Mouse (Mus musculus) heart, postnatal 0 days (tissue): ENCODE results near the gene Rtl6. TPM values are rescaled to one million over a fixed set of nuclear protein-coding genes. Genes with fewer than 3 reads are reported as not detected.

Source experiments
- ATAC-seq: fragments of 200-750 bp; cut with Nextera tagmentation; 2 replicates; pipeline ENCODE4 v1.8.0; 2017; ENCODE audit warnings: low read depth, moderate number of reproducible peaks, moderate library complexity; ENCODE audit not compliant: insufficient read depth
- DNase-seq: peaks from one replicate; pipeline ENCODE4 v3.0.0-alpha.2; 2016; ENCODE audit warnings: low spot score
- H3K27ac ChIP-seq: fragments of 300-500 bp; sonication (generic); 2 replicates; pipeline ENCODE4 v1.5.1; 2014; ENCODE audit warnings: low read depth, mild to moderate bottlenecking
- H3K27me3 ChIP-seq: fragments of 300-500 bp; sonication (generic); 2 replicates; pipeline ENCODE4 v1.6.1; 2014; ENCODE audit warnings: low read length, mixed read lengths; ENCODE audit not compliant: control insufficient read depth, insufficient read depth
- H3K36me3 ChIP-seq: fragments of 300-500 bp; sonication (generic); replicated peaks from 2 replicates; pipeline ENCODE4 v1.6.1; 2014; ENCODE audit warnings: low read length, mixed read lengths; ENCODE audit not compliant: control insufficient read depth, insufficient read depth
- H3K4me1 ChIP-seq: fragments of 300-500 bp; sonication (generic); 2 replicates; pipeline ENCODE4 v1.6.1; 2014; ENCODE audit warnings: antibody characterized with exemption; ENCODE audit not compliant: control insufficient read depth, insufficient read depth
- H3K4me2 ChIP-seq: fragments of 300-500 bp; sonication (generic); 2 replicates; pipeline ENCODE4 v1.6.1; 2014; ENCODE audit warnings: low read depth, mild to moderate bottlenecking, low read length, moderate library complexity
- H3K4me3 ChIP-seq: fragments of 300-500 bp; sonication (generic); 2 replicates; pipeline ENCODE4 v1.5.1; 2014; ENCODE audit warnings: low read depth, low read length
- H3K9ac ChIP-seq: fragments of 300-500 bp; sonication (generic); replicated peaks from 2 replicates; pipeline ENCODE4 v1.6.1; 2014; ENCODE audit warnings: low read depth, low read length, mixed read lengths
- H3K9me3 ChIP-seq: fragments of 300-500 bp; sonication (generic); replicated peaks from 2 replicates; pipeline ENCODE4 v1.6.1; 2016; ENCODE audit warnings: low read length; ENCODE audit not compliant: control insufficient read depth
- CTCF ChIP-seq: IDR thresholded peaks from 2 replicates; pipeline ENCODE4 v1.5.1; 2016; ENCODE audit warnings: antibody characterized with exemption, control low read depth, low read depth
- EP300 ChIP-seq: IDR thresholded peaks from 2 replicates; pipeline ENCODE4 v1.6.1; 2016; ENCODE audit warnings: antibody characterized with exemption, low read depth
- WGBS: fragments of 180-500 bp; shearing (Covaris S2); extraction: QIAGEN DNeasy Blood & Tissue Kit; methylation state at CpG from one replicate; pipeline ENCODE4 v1.1.7; 2014; 5-methylcytosine and 5-hydroxymethylcytosine counted together
- polyA plus RNA-seq: library from polyadenylated mRNA; unstranded; fragments of >200 nt; fragmentation: Nextera tagmentation; extraction: Ambion mirVana; gene quantifications from 2 replicates; pipeline ENCODE4 v1.2.1, GENCODE M21; 2015
- total RNA-seq: library from RNA; depleted of rRNA; stranded (reverse); fragments of >200 nt; gene quantifications from 2 replicates; pipeline ENCODE4 v1.2.3, GENCODE M21; 2014; ENCODE audit warnings: low replicate concordance; rRNA removed

Rtl6 gene
- total RNA-seq (6.0 and 9.6 TPM in 2 replicates), polyA plus RNA-seq (5.2 and 5.5 TPM in 2 replicates)

DNA sequence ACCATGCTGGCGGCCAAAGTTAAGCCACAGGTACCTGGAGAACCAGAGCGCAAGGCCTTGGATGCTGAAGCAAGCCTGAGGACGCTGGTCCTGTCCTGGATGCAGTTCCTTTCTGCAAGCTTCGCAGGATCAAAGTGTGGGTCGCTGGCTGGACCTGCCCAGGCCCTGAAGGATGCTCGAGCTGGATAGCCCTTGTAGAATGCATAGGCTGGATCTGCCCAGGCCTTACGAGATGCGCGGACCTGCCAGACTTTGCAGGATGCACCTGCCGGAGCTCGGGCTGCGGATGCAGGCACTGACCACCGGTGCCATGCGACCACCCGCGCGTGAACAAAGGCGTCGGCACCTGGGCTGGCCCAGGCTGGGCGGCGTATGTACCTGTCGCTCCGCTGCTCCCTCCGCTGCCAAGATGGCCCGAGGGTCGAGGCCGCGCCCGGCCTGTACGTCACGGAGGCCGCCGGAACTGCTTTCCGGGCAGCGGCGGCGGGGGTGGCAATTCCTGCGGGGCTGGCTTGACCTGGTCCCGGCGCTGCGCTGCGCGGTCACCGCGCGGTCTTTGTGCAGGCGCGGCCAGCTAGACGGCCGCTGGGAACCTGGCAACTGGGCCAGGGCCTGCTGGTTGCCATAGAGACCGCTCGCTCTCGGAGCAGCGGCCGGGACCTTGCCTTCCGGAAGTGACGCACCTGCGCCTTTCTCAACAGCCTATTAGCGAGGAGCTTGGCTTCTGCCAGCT, at the start of gene Rtl6:
Rtl6 (minus strand) TSS at position 635 of the 733 bp plus-strand sequence.
- 10% methylated on average over 59 of the region's 59 CpGs for WGBS
- H3K27ac ChIP-seq, result peak within 1 kb of the TSS; percentile 30; the same call in 1 of the 2 replicates
- peak within 1 kb of the TSS; percentile 55 for H3K4me3 ChIP-seq
- peak within 1 kb of the TSS; percentile 42 for H3K9ac ChIP-seq
- H3K27me3 ChIP-seq, result no peaks in the 10 kb centered on the region
- no peaks in the 10 kb centered on the region for H3K36me3 ChIP-seq
- no peaks in the 10 kb centered on the region for H3K9me3 ChIP-seq
- H3K4me2 ChIP-seq, result peak within 1 kb of the TSS; percentile 76
- no peaks in the 10 kb centered on the region for H3K4me1 ChIP-seq
- DNase-seq (peak; percentile 81), ATAC-seq (peak; percentile 87)
- TF ChIP-seq CTCF (no peak), EP300 (no peak)

GRCm38 (mm10) chr15:84603267-84603963, 45.8 kb upstream of the Rtl6 start:
- TF ChIP-seq CTCF (no peak), EP300 (no peak)
- Histone ChIP-seq H3K9ac (no peak overlapping the region), H3K27ac (no peak overlapping the region), H3K36me3 (no peaks in the 10 kb centered on the region), H3K4me1 (no peaks in the 10 kb centered on the region), H3K4me2 (no peak overlapping the region), H3K9me3 (no peaks in the 10 kb centered on the region), H3K27me3 (no peaks in the 10 kb centered on the region), H3K4me3 (no peak overlapping the region)
- WGBS, result 81% methylated on average over 8 of the region's 8 CpGs
- DNase-seq, result no peak
- no peak for ATAC-seq

GRCm38 (mm10) chr15:84600977-84601595, 43.5 kb upstream of the Rtl6 start:
- ATAC-seq, result no peak
- no peaks in the 10 kb centered on the region for H3K9me3 ChIP-seq
- H3K4me2 ChIP-seq, result no peak overlapping the region
- H3K4me3 ChIP-seq, result no peak overlapping the region
- no peaks in the 10 kb centered on the region for H3K36me3 ChIP-seq
- no peak overlapping the region for H3K9ac ChIP-seq
- WGBS, result 71% methylated on average over 9 of the region's 9 CpGs
- no peaks in the 10 kb centered on the region for H3K27me3 ChIP-seq
- TF ChIP-seq EP300 (no peak), CTCF (no peak)
- no peaks in the 10 kb centered on the region for H3K4me1 ChIP-seq
- no peak for DNase-seq
- no peak overlapping the region for H3K27ac ChIP-seq

DNA sequence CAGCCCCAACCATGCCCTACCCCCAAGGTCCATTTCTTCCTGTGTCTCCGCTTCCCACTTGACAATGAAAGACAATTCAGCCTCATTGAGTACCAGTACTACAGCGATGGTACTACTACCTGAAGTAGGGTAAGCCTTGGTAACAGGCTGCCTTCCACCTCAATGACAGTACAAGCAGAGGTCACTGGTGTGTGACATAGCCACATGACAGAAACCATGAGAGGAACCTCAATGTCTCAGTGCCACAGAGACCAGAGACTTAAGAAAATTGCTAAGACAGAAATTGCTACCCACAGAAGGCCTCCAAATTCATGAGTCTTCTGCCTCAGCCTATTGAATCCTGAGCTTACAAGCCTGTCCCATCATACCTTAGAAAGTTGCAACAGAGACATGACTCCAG, 41.3 kb upstream of the Rtl6 start:
- Histone ChIP-seq H3K4me1 (peaks cover 9% of the 10 kb centered on the region; the same call in 1 of the 2 replicates), H3K9me3 (no peaks in the 10 kb centered on the region), H3K9ac (no peak overlapping the region), H3K27me3 (no peaks in the 10 kb centered on the region), H3K36me3 (no peaks in the 10 kb centered on the region), H3K27ac (no peak overlapping the region), H3K4me2 (no peak overlapping the region), H3K4me3 (no peak overlapping the region)
- TF ChIP-seq EP300 (no peak), CTCF (no peak)
- DNase-seq (no peak), ATAC-seq (no peak)
- WGBS, result 86% methylated on average over 2 of the region's 2 CpGs

DNA sequence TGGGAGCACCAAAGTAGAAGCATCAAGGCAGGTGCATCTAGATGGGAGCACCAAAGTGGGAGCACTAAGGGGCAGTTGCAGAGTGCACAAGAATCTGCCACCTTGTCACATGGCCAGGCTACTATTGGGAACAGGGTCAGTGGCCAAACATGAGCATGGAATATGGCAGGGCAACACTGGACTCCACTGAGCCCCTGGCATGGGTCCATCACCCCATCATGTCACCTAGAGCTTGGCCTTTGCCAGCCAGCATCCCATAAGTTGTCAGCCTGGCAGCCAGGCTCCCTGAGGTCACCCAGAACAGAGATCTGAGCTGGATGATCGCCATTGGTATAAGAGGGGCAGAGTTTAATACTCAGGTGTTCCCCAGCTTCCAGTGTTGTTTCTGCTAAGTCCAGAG, 40.2 kb upstream of the Rtl6 start:
- ATAC-seq (no peak), DNase-seq (no peak)
- no peaks in the 10 kb centered on the region for H3K36me3 ChIP-seq
- no peak overlapping the region for H3K27ac ChIP-seq
- no peak overlapping the region for H3K4me3 ChIP-seq
- no peaks in the 10 kb centered on the region for H3K27me3 ChIP-seq
- 60% methylated on average over 1 of the region's 1 CpGs for WGBS
- H3K9me3 ChIP-seq, result no peaks in the 10 kb centered on the region
- no peak overlapping the region for H3K4me2 ChIP-seq
- peaks cover 9% of the 10 kb centered on the region; the same call in 1 of the 2 replicates for H3K4me1 ChIP-seq
- TF ChIP-seq EP300 (no peak), CTCF (no peak)
- H3K9ac ChIP-seq, result no peak overlapping the region
